Mouse (Mus musculus) left cerebral cortex, adult 18-20 months (tissue): ENCODE measurements around the gene Ehd4. TPM values are rescaled to one million over a fixed set of nuclear protein-coding genes. Genes with fewer than 3 reads are reported as not detected.

Experiments
- DNase-seq, 2 experiments: peaks; one replicate each; pipeline ENCODE4 v3.0.0; 2021 to 2022; ENCODE audit warnings: low spot score in 2 of 2, mixed read lengths in 1 of 2
- total RNA-seq, 2 experiments: library from RNA; stranded (reverse); gene quantifications; 2 replicates each; pipeline ENCODE4 v1.2.3; 2021

Ehd4 gene
- total RNA-seq, 2 experiments from 2014 or later, result 14.5 TPM

- no peak for DNase-seq
Observed at GRCm38 (mm10) chr2:120111172-120111571, 43.2 kb downstream of the Ehd4 start.

GRCm38 (mm10) chr2:120108077-120108476 lies 46.3 kb downstream of the Ehd4 start:
- no peak for DNase-seq

- no peak for DNase-seq
Observed at GRCm38 (mm10) chr2:120107446-120107845, 47.0 kb downstream of the Ehd4 start.

GRCm38 (mm10) chr2:120106397-120106973 lies 47.9 kb downstream of the Ehd4 start:
- DNase-seq, result no peak

- DNase-seq, result no peak
Observed at GRCm38 (mm10) chr2:120105861-120106260, 48.5 kb downstream of the Ehd4 start.

- no peak for DNase-seq
Observed at GRCm38 (mm10) chr2:120102881-120103280, 51.5 kb downstream of the Ehd4 start.

GRCm38 (mm10) chr2:120102450-120102849 lies 52.0 kb downstream of the Ehd4 start:
- DNase-seq, result no peak

GRCm38 (mm10) chr2:120101961-120102360 lies 52.4 kb downstream of the Ehd4 start:
- no peak for DNase-seq

- no peak for DNase-seq
Observed at GRCm38 (mm10) chr2:120099886-120100285, 54.5 kb downstream of the Ehd4 start.

GRCm38 (mm10) chr2:120099263-120099662 lies 55.1 kb downstream of the Ehd4 start:
- no peak for DNase-seq

- no peak for DNase-seq
Observed at GRCm38 (mm10) chr2:120098781-120099202, 55.6 kb downstream of the Ehd4 start.

- DNase-seq, result no peak
Observed at GRCm38 (mm10) chr2:120097868-120098267, 56.5 kb downstream of the Ehd4 start.

GRCm38 (mm10) chr2:120096711-120097110 lies 57.7 kb downstream of the Ehd4 start:
- DNase-seq, result no peak

- DNase-seq, result no peak
Observed at GRCm38 (mm10) chr2:120096191-120096590, 58.2 kb downstream of the Ehd4 start.

GRCm38 (mm10) chr2:120095171-120095570 lies 59.2 kb downstream of the Ehd4 start:
- no peak for DNase-seq

GRCm38 (mm10) chr2:120093671-120094430 lies 60.6 kb downstream of the Ehd4 start:
- DNase-seq, result peak; percentile 34 to 46

- DNase-seq, result no peak
Observed at GRCm38 (mm10) chr2:120090979-120091378, 63.4 kb downstream of the Ehd4 start.

- DNase-seq, result no peak
Observed at GRCm38 (mm10) chr2:120087897-120088296, 66.5 kb downstream of the Ehd4 start.

- no peak for DNase-seq
Observed at GRCm38 (mm10) chr2:120087391-120087790, 67.0 kb downstream of the Ehd4 start.

GRCm38 (mm10) chr2:120086038-120086437 lies 68.4 kb downstream of the Ehd4 start:
- no peak for DNase-seq

- DNase-seq, result no peak
Observed at GRCm38 (mm10) chr2:120084593-120085361, 69.6 kb downstream of the Ehd4 start.

- no peak for DNase-seq
Observed at GRCm38 (mm10) chr2:120082416-120082815, 72.0 kb downstream of the Ehd4 start.
